Mouse (Mus musculus): ENCODE data around the gene Il1r1. TPM values are rescaled to one million over a fixed set of nuclear protein-coding genes. Genes with fewer than 3 reads are reported as not detected.

The Il1r1 gene
- total and polyA plus RNA-seq, 3 experiments: 0.22 TPM; not detected in 2

GRCm38 (mm10) chr1:40355431-40355843 lies 130.6 kb downstream of the Il1r1 start:
- Histone ChIP-seq H3K36me3 (replicated peaks) (no peaks in the 10 kb centered on the region), H3K4me3 (ENCODE audit: low read depth, low read length) (no peak overlapping the region), H3K4me1 (ENCODE audit: insufficient read depth, low read depth, low read length) (peaks cover 99% of the 10 kb centered on the region), H3K9me3 (replicated peaks) (no peaks in the 10 kb centered on the region), H3K27me3 (ENCODE audit: insufficient read depth, low read length) (no peaks in the 10 kb centered on the region)
- DNase-seq (ENCODE audit: low spot score) (no peak), ATAC-seq (ENCODE audit: extremely low read depth, insufficient number of reproducible peaks, low FRiP score, poor library complexity, severe bottlenecking) (peak; percentile 10; the same call in 1 of the 2 replicates)
- 0 out of 2 replicates have a peak, but pooled peaks have one; percentile 9 for TF ChIP-seq TAL1 (conservative IDR thresholded peaks at IDR 0.05; ENCODE audit: low read depth, low read length)
- no peak for TF ChIP-seq GATA2 (IDR thresholded peaks at IDR 0.05; ENCODE audit: borderline replicate concordance, low read depth, low read length)

GRCm38 (mm10) chr1:40355904-40356521 lies 131.1 kb downstream of the Il1r1 start:
- Histone ChIP-seq H3K4me1 (ENCODE audit: insufficient read depth, low read depth, low read length) (peaks cover 99% of the 10 kb centered on the region), H3K9me3 (replicated peaks) (no peaks in the 10 kb centered on the region), H3K36me3 (replicated peaks) (no peaks in the 10 kb centered on the region), H3K4me3 (ENCODE audit: low read depth, low read length) (no peak overlapping the region; the same call in 1 of the 2 replicates), H3K27me3 (ENCODE audit: insufficient read depth, low read length) (no peaks in the 10 kb centered on the region)
- no peak for DNase-seq (ENCODE audit: low spot score)
- TF ChIP-seq CTCF (IDR thresholded peaks at IDR 0.05; ENCODE audit: low read depth, low read length) (no peak), TAL1 (conservative IDR thresholded peaks at IDR 0.05; ENCODE audit: low read depth, low read length) (peak; percentile 27; the same call in 1 of the 2 replicates)
- no peak for ATAC-seq (ENCODE audit: extremely low read depth, insufficient number of reproducible peaks, low FRiP score, poor library complexity, severe bottlenecking)

DNA sequence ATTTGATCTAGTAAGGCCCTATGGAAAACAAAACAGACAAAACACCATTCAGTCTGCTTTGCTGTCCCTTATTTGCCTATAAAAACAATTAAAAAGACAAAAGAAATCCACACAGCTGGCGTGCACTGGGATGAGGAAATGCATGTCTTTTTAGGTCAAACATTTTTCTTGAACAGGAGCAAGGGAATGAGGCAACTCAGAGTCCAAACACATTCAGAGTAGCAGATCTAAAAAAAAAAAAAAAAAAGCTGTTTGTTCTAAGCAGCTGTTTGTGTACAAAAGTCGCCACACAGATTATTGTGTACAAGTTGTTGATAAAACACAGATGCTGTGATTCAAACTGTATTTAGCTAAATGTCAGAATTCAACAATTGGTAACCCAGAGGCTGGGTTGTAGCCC lies 133.0 kb downstream of the Il1r1 start:
- Histone ChIP-seq H3K36me3 (replicated peaks) (no peaks in the 10 kb centered on the region), H3K27me3 (ENCODE audit: insufficient read depth, low read length) (no peaks in the 10 kb centered on the region), H3K4me3 (ENCODE audit: low read depth, low read length) (no peak overlapping the region), H3K4me1 (ENCODE audit: insufficient read depth, low read depth, low read length) (peaks cover 99% of the 10 kb centered on the region), H3K9me3 (replicated peaks) (no peaks in the 10 kb centered on the region)
- no peak for TF ChIP-seq TAL1 (conservative IDR thresholded peaks at IDR 0.05; ENCODE audit: low read depth, low read length)
- TF ChIP-seq CTCF (IDR thresholded peaks at IDR 0.05; ENCODE audit: low read depth, low read length): no peak
- no peak for TF ChIP-seq GATA2 (IDR thresholded peaks at IDR 0.05; ENCODE audit: borderline replicate concordance, low read depth, low read length)
- TF ChIP-seq GATA1 (IDR thresholded peaks at IDR 0.05; ENCODE audit: borderline replicate concordance, low read length): no peak
- TF ChIP-seq POLR2AphosphoS5 (IDR thresholded peaks at IDR 0.05; ENCODE audit: insufficient replicate concordance, low read depth, low read length): no peak
- no peak for ATAC-seq (ENCODE audit: extremely low read depth, insufficient number of reproducible peaks, low FRiP score, poor library complexity, severe bottlenecking)
- DNase-seq (ENCODE audit: low spot score): no peak

- DNase-seq (ENCODE audit: low spot score): no peak
- no peaks in the 10 kb centered on the region for H3K27me3 ChIP-seq (ENCODE audit: insufficient read depth, low read length)
- H3K36me3 ChIP-seq (replicated peaks): no peaks in the 10 kb centered on the region
- H3K4me3 ChIP-seq (ENCODE audit: low read depth, low read length): peak overlapping the region; percentile 13; the same call in 1 of the 2 replicates
- no peak for ATAC-seq (ENCODE audit: extremely low read depth, insufficient number of reproducible peaks, low FRiP score, poor library complexity, severe bottlenecking)
- TF ChIP-seq CTCF (IDR thresholded peaks at IDR 0.05; ENCODE audit: low read depth, low read length) (no peak), POLR2AphosphoS5 (IDR thresholded peaks at IDR 0.05; ENCODE audit: insufficient replicate concordance, low read depth, low read length) (no peak), GATA2 (IDR thresholded peaks at IDR 0.05; ENCODE audit: borderline replicate concordance, low read depth, low read length) (no peak), TAL1 (conservative IDR thresholded peaks at IDR 0.05; ENCODE audit: low read depth, low read length) (no peak), GATA1 (IDR thresholded peaks at IDR 0.05; ENCODE audit: borderline replicate concordance, low read length) (no peak)
- peaks cover 99% of the 10 kb centered on the region for H3K4me1 ChIP-seq (ENCODE audit: insufficient read depth, low read depth, low read length)
- no peaks in the 10 kb centered on the region for H3K9me3 ChIP-seq (replicated peaks)
These were observed 133.5 kb downstream of the Il1r1 start for GRCm38 (mm10) chr1:40358351-40358750.

- TF ChIP-seq POLR2AphosphoS5 (IDR thresholded peaks at IDR 0.05; ENCODE audit: insufficient replicate concordance, low read depth, low read length) (no peak), GATA1 (IDR thresholded peaks at IDR 0.05; ENCODE audit: borderline replicate concordance, low read length) (no peak), CTCF (IDR thresholded peaks at IDR 0.05; ENCODE audit: low read depth, low read length) (no peak), GATA2 (IDR thresholded peaks at IDR 0.05; ENCODE audit: borderline replicate concordance, low read depth, low read length) (no peak), TAL1 (conservative IDR thresholded peaks at IDR 0.05; ENCODE audit: low read depth, low read length) (no peak; the same call in none of the 2 replicates)
- DNase-seq (ENCODE audit: low spot score) (peak; percentile 54), ATAC-seq (ENCODE audit: extremely low read depth, insufficient number of reproducible peaks, low FRiP score, poor library complexity, severe bottlenecking) (peak; percentile 74)
- H3K4me1 ChIP-seq (ENCODE audit: insufficient read depth, low read depth, low read length): peaks cover 98% of the 10 kb centered on the region
- no peaks in the 10 kb centered on the region for H3K36me3 ChIP-seq (replicated peaks)
- no peaks in the 10 kb centered on the region for H3K27me3 ChIP-seq (ENCODE audit: insufficient read depth, low read length)
- H3K9me3 ChIP-seq (replicated peaks): no peaks in the 10 kb centered on the region
- H3K4me3 ChIP-seq (ENCODE audit: low read depth, low read length): peak overlapping the region; percentile 13; the same call in 1 of the 2 replicates
These were observed 133.9 kb downstream of the Il1r1 start for GRCm38 (mm10) chr1:40358771-40359181.

DNA sequence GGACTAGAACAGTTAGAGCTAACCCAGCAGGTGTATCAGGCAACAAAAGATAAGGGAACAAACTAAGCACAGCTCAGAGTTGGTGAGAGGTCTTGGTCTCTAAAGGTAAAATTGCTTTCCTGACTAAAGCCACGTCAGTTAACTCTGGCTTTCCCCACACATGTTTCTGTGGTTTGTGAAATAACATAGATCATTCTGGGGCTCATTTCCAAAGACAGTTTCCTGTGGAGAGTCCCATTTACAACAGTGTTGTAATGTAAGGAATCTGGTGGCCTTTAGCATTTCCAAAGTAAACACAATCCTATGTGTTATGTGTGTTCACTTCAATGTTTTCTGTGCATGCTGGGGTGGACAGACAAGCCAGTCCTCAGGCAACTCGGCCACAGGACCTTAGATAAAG lies 134.9 kb downstream of the Il1r1 start:
- no peak for TF ChIP-seq POLR2AphosphoS5 (IDR thresholded peaks at IDR 0.05; ENCODE audit: insufficient replicate concordance, low read depth, low read length)
- TF ChIP-seq TAL1 (conservative IDR thresholded peaks at IDR 0.05; ENCODE audit: low read depth, low read length): peak; percentile 69
- no peak for TF ChIP-seq GATA2 (IDR thresholded peaks at IDR 0.05; ENCODE audit: borderline replicate concordance, low read depth, low read length)
- no peak for TF ChIP-seq GATA1 (IDR thresholded peaks at IDR 0.05; ENCODE audit: borderline replicate concordance, low read length)
- TF ChIP-seq CTCF (IDR thresholded peaks at IDR 0.05; ENCODE audit: low read depth, low read length): no peak
- ATAC-seq (ENCODE audit: extremely low read depth, insufficient number of reproducible peaks, low FRiP score, poor library complexity, severe bottlenecking): no peak
- H3K4me1 ChIP-seq (ENCODE audit: insufficient read depth, low read depth, low read length): peaks cover 98% of the 10 kb centered on the region

More for the DNA sequence above, 134.9 kb downstream of the Il1r1 start:
- H3K4me3 ChIP-seq (ENCODE audit: low read depth, low read length): no peak overlapping the region; the same call in 1 of the 2 replicates
- no peaks in the 10 kb centered on the region for H3K9me3 ChIP-seq (replicated peaks)
- no peaks in the 10 kb centered on the region for H3K36me3 ChIP-seq (replicated peaks)
- H3K27me3 ChIP-seq (ENCODE audit: insufficient read depth, low read length): no peaks in the 10 kb centered on the region
- DNase-seq (ENCODE audit: low spot score): no peak
